Mouse (Mus musculus) small intestine, adult 2 months (tissue): Measurements from ENCODE around the gene Stard7.

Experiments
- CTCF ChIP-seq: fragments of 200-500 bp; IDR thresholded peaks from 2 replicates; pipeline ENCODE4 v1.5.1; 2012; ENCODE audit warnings: low read depth, mild to moderate bottlenecking, control low read depth, inconsistent platforms, low read length, moderate library complexity, mixed read lengths; ENCODE audit not compliant: insufficient replicate concordance, insufficient read length; ENCODE audit errors: extremely low read depth
- POLR2A ChIP-seq: fragments of 200-500 bp; IDR thresholded peaks from 2 replicates; pipeline ENCODE4 v1.6.1; 2012; ENCODE audit warnings: low read depth, mild to moderate bottlenecking, control low read depth, inconsistent platforms, low read length, moderate library complexity

- TF ChIP-seq CTCF (no peak), POLR2A (no peak)
These were observed 18.6 kb upstream of the Stard7 start for GRCm38 (mm10) chr2:127251457-127251856.
